Mouse (Mus musculus) heart, adult 2 months (tissue): Measurements from ENCODE around the gene Lsm14b. TPM values are rescaled to one million over a fixed set of nuclear protein-coding genes. Genes with fewer than 3 reads are reported as not detected.

Experiments used
- DNase-seq, 2 experiments: peaks; one replicate each; pipeline ENCODE4 v3.0.0; 2021
- H3K27ac ChIP-seq: fragments of 200-600 bp; 2 replicates; pipeline ENCODE4 v1.8.1; 2022
- H3K27me3 ChIP-seq: fragments of 200-500 bp; 2 replicates; pipeline ENCODE4 v1.6.1; 2012; ENCODE audit warnings: mild to moderate bottlenecking, low read length, inconsistent platforms, mixed read lengths; ENCODE audit not compliant: control insufficient read depth, insufficient read depth
- H3K36me3 ChIP-seq: fragments of 200-500 bp; 2 replicates; pipeline ENCODE4 v1.6.1; 2012; ENCODE audit warnings: low read length, inconsistent platforms; ENCODE audit not compliant: control insufficient read depth, insufficient read depth
- H3K4me1 ChIP-seq: fragments of 200-500 bp; 2 replicates; pipeline ENCODE4 v1.6.1; 2011; ENCODE audit warnings: low read length; ENCODE audit not compliant: control insufficient read depth, insufficient read depth
- H3K4me3 ChIP-seq: fragments of 200-600 bp; 2 replicates; pipeline ENCODE4 v1.8.1; 2022
- H3K79me2 ChIP-seq: fragments of 200-500 bp; replicated peaks from 2 replicates; pipeline ENCODE4 v1.6.1; 2012; ENCODE audit warnings: mild to moderate bottlenecking, inconsistent platforms, low read length, moderate library complexity, mixed read lengths; ENCODE audit not compliant: control insufficient read depth, insufficient read depth
- H3K9ac ChIP-seq: fragments of 200-500 bp; 2 replicates; pipeline ENCODE4 v1.6.1; 2012; ENCODE audit warnings: low read depth, mild to moderate bottlenecking, control low read depth, inconsistent platforms, low read length, mixed read lengths
- CTCF ChIP-seq: fragments of 200-600 bp; IDR thresholded peaks from 2 replicates; pipeline ENCODE4 v1.8.1; 2022; ENCODE audit warnings: antibody characterized with exemption, mild to moderate bottlenecking, moderate library complexity
- EP300 ChIP-seq: fragments of 200-500 bp; IDR thresholded peaks from 2 replicates; pipeline ENCODE4 v1.6.1; 2011; ENCODE audit warnings: low read depth, low read length, control low read depth; ENCODE audit not compliant: insufficient read depth
- POLR2A ChIP-seq: fragments of 200-500 bp; IDR thresholded peaks from 2 replicates; pipeline ENCODE4 v1.6.1; 2011; ENCODE audit warnings: mild to moderate bottlenecking, low read depth, low read length, control low read depth; ENCODE audit not compliant: insufficient read depth
- WGBS: fragments of 180-500 bp; shearing (Covaris S2); methylation state at CpG from one replicate; pipeline ENCODE4 v1.1.7; 2018; 5-methylcytosine and 5-hydroxymethylcytosine counted together
- intact Hi-C: fragments of 180-260 bp; cut with DNase I; formaldehyde crosslinking; loops from one replicate; pipeline ENCODE4 v1.15.1; 2025
- polyA plus RNA-seq: library from polyadenylated mRNA; depleted of rRNA; stranded (reverse); fragments of >200 nt; gene quantifications from 2 replicates; pipeline ENCODE4 v1.2.3, GENCODE M21; 2012
- total RNA-seq, 2 experiments: library from RNA; stranded (reverse); gene quantifications; 2 replicates each; pipeline ENCODE4 v1.2.3; 2021

Gene Lsm14b
- total and polyA plus RNA-seq, 3 experiments, result 41.2 to 71.4 (median 60.1) TPM

GRCm38 (mm10) chr2:180006352-180007017 lies 18.3 kb upstream of the Lsm14b start:
- no peak overlapping the region for H3K9ac ChIP-seq
- H3K4me3 ChIP-seq, result no peak overlapping the region
- TF ChIP-seq EP300, result no peak
- no peak for TF ChIP-seq CTCF
- no peak for TF ChIP-seq POLR2A
- H3K4me1 ChIP-seq, result no peaks in the 10 kb centered on the region
- DNase-seq, result no peak
- no peaks in the 10 kb centered on the region for H3K36me3 ChIP-seq
- no peak overlapping the region for H3K27ac ChIP-seq
- 36% methylated on average over 9 of the region's 9 CpGs for WGBS
- intact Hi-C loops, result no loop called here
- no peaks in the 10 kb centered on the region for H3K27me3 ChIP-seq
- H3K79me2 ChIP-seq, result no peaks in the 10 kb centered on the region

- no peak for TF ChIP-seq EP300
- TF ChIP-seq CTCF, result no peak
- no peak for TF ChIP-seq POLR2A
- H3K4me1 ChIP-seq, result no peaks in the 10 kb centered on the region
- no peak overlapping the region for H3K4me3 ChIP-seq
- no peak overlapping the region for H3K9ac ChIP-seq
- no peaks in the 10 kb centered on the region for H3K79me2 ChIP-seq
- no peaks in the 10 kb centered on the region for H3K27me3 ChIP-seq
- DNase-seq, result no peak
- H3K27ac ChIP-seq, result no peak overlapping the region
- 94% methylated on average over 7 of the region's 7 CpGs for WGBS
- H3K36me3 ChIP-seq, result no peaks in the 10 kb centered on the region
- intact Hi-C loops, result no loop called here
Observed at GRCm38 (mm10) chr2:180010686-180011085, 14.1 kb upstream of the Lsm14b start.

GRCm38 (mm10) chr2:180011370-180011769 lies 13.4 kb upstream of the Lsm14b start:
- intact Hi-C loops, result no loop called here
- no peak overlapping the region for H3K4me3 ChIP-seq
- no peak overlapping the region for H3K9ac ChIP-seq
- H3K4me1 ChIP-seq, result no peaks in the 10 kb centered on the region
- TF ChIP-seq POLR2A, result no peak
- no peak for TF ChIP-seq CTCF
- TF ChIP-seq EP300, result no peak
- 85% methylated on average over 6 of the region's 6 CpGs for WGBS
- no peak overlapping the region for H3K27ac ChIP-seq
- no peaks in the 10 kb centered on the region for H3K36me3 ChIP-seq
- H3K79me2 ChIP-seq, result no peaks in the 10 kb centered on the region
- DNase-seq, result no peak
- H3K27me3 ChIP-seq, result no peaks in the 10 kb centered on the region

GRCm38 (mm10) chr2:180013686-180014085 lies 11.1 kb upstream of the Lsm14b start:
- WGBS, result 86% methylated on average over 7 of the region's 7 CpGs
- Histone ChIP-seq H3K36me3 (no peaks in the 10 kb centered on the region), H3K79me2 (no peaks in the 10 kb centered on the region), H3K4me1 (no peaks in the 10 kb centered on the region; the same call in 1 of the 2 replicates), H3K9ac (no peak overlapping the region), H3K27ac (no peak overlapping the region), H3K27me3 (no peaks in the 10 kb centered on the region), H3K4me3 (no peak overlapping the region)
- intact Hi-C loops, result no loop called here
- no peak for DNase-seq
- TF ChIP-seq CTCF, result no peak
- TF ChIP-seq EP300, result no peak
- no peak for TF ChIP-seq POLR2A

- WGBS, result 53% methylated on average over 4 of the region's 4 CpGs
- Histone ChIP-seq H3K27ac (no peak overlapping the region), H3K4me3 (no peak overlapping the region), H3K4me1 (peaks cover 1% of the 10 kb centered on the region), H3K9ac (no peak overlapping the region), H3K79me2 (no peaks in the 10 kb centered on the region), H3K27me3 (no peaks in the 10 kb centered on the region), H3K36me3 (no peaks in the 10 kb centered on the region)
- TF ChIP-seq CTCF, result no peak
- TF ChIP-seq POLR2A, result no peak
- no peak for TF ChIP-seq EP300
- intact Hi-C loops, result no loop called here
- peak in 1 of 2 experiments; percentile 17 for DNase-seq
Observed at GRCm38 (mm10) chr2:180017632-180018031, 7.2 kb upstream of the Lsm14b start.

- 73% methylated on average over 9 of the region's 9 CpGs for WGBS
- Histone ChIP-seq H3K27ac (no peak overlapping the region), H3K4me1 (peaks cover 1% of the 10 kb centered on the region), H3K27me3 (no peaks in the 10 kb centered on the region), H3K79me2 (no peaks in the 10 kb centered on the region), H3K36me3 (no peaks in the 10 kb centered on the region), H3K4me3 (no peak overlapping the region), H3K9ac (no peak overlapping the region)
- intact Hi-C loops, result no loop called here
- peak in 1 of 2 experiments; percentile 7 for DNase-seq
- no peak for TF ChIP-seq EP300
Observed at GRCm38 (mm10) chr2:180018573-180018972, 6.2 kb upstream of the Lsm14b start.
